Mouse (Mus musculus): ENCODE measurements around the gene Slain1.
"Not testable (repeated sequence)": the region's sequence is repeated elsewhere in the genome, so short reads cannot be mapped to it uniquely, and the experiment has no call there.

The Slain1 gene

DNA sequence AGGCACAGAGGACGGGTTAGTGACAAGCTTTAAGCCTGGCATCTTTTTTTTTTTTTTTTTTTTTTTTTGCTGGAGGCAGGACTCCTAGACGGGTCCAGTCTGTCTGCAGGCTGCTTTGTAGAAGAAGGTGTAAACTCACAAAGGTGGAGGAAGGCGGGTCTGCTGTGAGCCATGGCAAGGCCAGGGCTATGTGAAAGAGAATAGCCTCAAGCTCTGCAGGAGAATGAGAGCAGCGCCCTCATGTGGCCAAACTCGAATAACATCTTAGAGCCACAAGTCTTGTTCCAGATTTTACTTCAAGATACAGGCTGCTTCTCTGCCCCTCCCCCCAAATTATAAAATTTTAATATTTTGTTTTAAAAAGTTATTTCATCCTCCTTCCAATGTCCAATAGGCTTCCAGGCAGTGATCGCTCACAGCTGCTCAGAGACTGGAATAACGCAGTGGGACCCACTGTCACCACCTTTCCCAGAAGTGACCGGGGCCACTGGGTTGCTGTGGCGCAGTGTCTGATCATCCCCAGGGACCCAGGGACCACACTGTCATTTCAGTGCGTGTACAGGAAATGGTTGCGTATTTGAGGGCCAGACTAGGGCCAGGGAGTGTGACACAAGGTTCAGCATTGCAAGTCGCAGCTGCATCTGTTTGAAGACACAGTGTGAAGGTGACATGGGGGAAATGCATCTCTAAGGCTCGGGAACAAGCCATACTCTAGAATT lies 70.8 kb downstream of the Slain1 start:
- DNase-seq (ENCODE audit: low read depth) = peak; percentile 88

DNA sequence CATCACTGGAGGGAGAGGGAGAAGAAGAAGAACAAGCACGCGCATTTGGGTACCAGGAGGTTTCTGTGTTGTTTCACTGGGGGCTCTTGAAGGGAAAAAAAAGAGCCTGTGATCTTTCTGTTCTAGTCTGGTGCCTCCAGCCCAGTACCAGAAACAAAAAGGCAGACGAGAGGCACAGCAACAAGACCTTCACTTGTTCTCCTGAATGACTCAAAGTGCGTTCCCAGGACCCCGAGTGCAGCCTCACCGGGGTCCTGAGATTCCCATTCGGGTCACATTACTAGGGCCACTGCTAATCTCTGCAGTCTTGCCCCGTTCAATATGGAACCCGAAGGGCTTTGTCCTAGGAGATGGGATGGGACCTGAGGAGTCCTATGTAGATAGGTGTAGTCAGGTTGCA lies 73.3 kb downstream of the Slain1 start:
- no peak for DNase-seq (ENCODE audit: low read depth)

DNA sequence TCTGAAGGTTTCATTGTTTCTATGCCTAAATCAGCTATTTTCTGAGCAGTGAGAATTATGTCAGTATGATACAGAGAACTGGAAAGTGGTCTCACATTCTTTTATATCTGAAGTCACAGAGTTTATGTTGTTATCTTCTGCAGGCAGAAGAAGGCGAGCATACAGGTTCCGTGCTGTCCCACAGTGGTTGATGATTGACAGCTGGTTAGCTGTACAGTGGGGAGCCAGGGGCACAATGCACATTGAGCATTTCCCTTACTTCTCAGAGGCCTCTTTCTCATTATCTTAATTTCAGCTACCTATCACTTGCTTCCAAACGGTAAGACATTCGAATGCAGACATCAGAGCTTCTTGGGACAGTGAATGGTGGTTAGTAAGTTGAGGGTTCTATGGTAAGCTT lies 73.8 kb downstream of the Slain1 start:
- no peak for DNase-seq (ENCODE audit: low read depth)

DNA sequence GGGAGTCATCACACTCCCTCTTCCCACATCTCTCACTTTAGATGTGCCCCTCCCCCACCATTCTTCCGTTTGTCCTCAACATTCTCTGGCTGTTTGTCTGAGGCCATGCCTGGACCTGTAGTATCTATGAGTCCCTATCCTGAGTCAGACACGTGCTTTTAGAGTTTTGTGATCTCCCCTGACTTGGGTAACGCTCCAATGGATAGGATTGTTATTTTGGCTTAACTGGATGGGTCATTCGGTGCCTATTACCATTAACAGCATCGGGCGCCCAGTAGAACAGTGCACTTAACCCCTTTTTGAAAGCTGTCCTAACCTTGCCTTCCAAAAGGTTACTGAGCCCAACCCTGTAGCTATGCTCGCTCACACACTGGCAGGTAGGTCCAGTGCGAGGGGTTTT lies 78.5 kb downstream of the Slain1 start:
- DNase-seq (ENCODE audit: low read depth) = no peak

DNA sequence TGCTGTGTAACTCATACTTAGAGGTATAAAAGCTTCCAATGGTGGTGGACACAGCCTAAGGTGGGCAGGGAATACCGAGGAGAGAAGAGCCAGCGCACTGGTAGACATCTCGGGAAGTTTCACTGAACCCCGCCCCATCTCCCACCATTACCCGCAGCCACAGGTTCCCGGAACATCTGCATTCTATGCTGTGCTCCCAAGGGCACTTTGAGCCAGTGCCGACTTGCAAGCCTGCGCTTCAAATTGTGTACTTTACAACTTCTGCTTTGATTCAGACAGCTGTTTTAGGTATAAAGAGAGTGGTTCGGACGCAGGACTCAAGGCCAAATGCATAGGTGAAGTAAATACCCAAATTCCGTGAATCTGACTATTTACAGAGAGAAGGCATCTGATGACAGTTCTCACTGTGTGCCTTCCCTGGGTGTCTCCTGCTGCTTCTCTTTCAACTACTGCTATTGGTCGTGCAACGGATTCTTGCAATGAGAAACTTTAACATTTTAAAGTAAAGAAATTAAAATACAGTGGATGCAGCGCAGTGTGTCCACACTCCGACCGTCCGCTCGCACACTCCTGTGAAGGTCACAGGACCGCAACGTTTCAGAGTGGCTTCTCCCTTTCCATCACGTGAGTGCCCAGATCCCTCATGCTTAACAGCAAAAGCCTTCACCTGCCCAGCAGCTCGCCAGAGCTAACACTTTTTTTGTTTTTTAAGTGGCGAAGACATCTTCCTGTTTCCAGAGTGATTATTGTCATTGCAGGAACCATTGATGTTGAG lies 79.1 kb downstream of the Slain1 start:
- DNase-seq (ENCODE audit: low read depth) = no peak

DNA sequence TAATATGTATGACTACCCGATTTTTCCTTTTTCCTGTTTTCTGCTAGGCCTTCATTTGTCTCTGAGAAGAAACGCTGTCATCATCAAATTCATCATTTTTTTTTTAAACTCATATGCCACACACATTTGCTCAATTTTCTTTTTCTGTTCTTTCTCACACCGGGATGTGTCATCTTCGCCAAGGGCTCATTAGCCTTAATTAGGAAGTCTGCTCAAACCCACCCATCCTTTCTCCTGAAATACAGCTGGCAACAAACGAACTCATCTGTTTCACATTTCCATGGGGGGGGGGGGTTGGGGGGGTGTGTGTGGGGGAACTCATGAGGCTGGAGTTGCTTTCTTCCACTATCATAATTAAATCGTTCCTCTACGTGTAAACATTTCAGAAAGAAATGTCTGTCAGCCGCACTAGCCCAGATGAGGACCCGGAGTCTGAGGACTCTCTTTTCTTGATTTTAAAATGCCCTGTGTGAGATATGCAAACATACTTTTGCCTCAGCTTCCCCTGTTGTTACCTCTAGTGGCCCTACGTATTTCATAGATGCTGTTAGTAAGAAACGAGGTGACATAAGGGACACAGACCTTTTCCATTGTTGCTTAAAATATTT lies 79.8 kb downstream of the Slain1 start:
- no peak for DNase-seq (ENCODE audit: low read depth)

DNA sequence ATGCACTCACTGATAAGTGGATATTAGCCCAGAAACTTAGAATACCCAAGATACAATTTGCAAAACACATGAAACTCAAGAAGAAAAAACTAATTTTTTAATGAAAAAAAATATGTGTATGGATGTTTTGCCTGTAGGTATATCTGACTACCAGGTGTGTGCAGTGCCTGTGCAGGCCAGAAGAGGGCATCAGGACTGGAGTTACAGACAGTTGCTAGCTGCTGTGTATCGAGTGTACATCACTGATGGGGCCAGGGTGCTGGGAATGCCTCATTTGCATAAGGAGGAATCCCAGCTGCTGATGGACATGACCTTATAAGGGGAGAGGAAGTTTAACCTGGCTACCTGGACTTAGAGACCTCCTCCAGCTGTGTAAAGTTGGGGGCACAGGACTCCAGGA lies 82.6 kb downstream of the Slain1 start:
- DNase-seq (ENCODE audit: low read depth) = peak; percentile 29

DNA sequence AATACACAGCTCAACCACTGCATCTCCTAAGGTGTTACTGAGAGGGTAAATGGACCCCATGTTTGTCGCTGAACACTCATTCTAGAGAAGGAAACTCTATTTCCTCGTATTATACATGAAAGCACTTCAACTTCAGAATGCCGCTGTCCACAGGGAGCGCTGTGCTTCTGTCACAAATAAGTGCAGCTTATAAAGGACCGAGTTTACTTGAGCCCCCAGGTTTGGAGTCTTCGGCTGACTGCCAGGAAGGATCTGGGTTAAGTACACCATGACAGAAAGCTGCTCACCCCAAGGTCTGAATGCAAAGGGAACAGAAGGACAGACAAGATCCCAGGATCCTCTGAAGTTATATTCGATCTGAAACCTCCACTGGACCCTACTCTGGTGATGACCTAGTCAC lies 91.2 kb downstream of the Slain1 start:
- DNase-seq (ENCODE audit: low read depth) = no peak

DNA sequence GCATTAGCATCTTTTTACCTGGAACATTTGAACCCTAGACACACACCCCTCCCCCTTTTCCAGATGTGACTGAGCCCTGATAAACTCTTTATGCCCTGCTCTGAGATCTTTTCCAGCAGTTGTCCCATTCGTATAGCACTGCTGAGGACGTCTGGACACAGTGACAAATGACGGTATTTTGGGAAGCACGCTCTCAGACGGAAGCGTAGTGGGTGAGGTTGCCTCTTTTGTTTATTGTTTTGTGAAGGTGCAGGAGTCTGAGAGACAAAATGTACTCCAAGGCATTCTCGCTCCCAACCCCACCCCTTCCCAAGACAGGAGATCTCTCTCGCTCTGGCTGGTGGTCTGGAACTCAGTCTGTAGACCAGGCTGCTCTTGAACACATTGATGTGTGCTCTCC lies 92.1 kb downstream of the Slain1 start:
- DNase-seq (ENCODE audit: low read depth) = no peak

DNA sequence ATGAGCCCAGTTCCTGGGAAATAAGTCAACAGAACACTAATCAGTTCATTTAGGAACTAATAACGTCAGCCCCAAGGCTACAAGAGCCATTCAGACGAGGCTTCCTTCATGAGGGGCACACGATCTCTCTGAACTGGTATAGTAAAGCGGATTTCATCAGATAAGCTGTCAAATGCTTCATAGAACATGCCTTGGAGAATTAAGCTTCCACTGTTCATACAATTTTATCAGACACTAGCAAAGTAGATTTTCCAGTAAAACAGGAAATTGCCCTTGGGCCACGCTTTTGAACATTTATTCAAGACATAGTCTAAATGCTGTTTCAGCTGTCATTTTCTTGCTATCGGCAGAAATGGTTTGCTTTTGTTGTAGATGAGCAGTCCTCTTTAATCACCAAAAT lies 97.3 kb downstream of the Slain1 start:
- peak; percentile 42 for DNase-seq (ENCODE audit: low read depth)

DNA sequence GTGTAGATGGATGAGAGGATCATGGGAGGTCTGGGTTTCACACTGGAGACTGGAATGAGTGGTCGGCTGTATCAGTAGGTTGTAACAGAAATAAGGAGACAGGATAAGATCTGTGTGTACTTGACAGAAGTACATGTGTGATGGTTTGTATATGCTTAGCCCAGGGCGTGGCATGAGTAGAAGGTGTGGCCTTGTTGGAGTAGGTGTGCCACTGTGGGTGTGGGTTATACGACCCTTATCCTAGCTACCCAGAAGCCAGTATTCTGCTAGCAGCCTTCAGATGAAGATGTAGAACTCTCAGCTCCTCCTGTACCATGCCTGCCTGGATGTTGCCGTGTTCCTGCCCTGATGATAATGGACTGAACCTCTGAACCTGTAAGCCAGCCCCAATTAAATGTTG lies 100.6 kb downstream of the Slain1 start:
- not testable (repeated sequence) for DNase-seq (ENCODE audit: low read depth)

DNA sequence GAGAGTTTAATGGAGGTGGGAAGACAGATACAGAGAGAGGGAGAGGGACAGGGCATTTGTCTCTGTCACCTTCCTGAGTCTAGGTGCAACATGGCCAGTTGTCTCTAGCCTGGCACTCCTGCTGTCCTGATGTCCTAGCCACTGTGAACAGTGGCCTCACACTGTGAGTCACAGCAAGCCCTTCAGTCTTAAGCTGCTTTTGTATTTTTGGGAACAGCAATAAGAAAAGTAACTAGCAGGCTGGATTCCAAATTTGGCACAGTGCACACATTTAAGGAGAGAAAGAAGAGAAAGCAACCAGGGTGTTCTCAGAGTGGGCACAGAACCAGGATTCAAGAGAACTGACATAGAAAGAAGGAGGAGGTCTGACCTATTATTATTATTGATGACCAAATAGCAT lies 101.4 kb downstream of the Slain1 start:
- DNase-seq (ENCODE audit: low read depth) = no peak

DNA sequence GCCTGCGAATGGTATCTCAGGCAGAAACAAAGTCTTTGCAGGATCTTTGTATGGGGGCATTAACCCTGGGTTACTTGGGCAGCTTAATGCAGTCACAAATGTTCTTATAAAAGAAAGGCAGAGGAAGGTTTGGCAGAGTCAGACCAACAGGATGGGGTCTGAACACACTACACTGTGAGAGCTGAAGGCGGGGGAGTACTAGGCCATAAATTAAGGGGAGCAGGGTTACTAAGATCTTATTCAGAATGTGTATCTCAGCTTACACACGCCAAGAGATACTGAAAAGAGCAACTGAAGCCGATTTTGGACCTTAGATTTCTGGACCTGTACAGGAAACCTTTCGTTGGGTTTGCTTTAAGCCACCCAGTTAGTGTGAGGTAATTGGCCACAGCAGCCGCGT lies 102.7 kb downstream of the Slain1 start:
- DNase-seq (ENCODE audit: low read depth) = no peak

DNA sequence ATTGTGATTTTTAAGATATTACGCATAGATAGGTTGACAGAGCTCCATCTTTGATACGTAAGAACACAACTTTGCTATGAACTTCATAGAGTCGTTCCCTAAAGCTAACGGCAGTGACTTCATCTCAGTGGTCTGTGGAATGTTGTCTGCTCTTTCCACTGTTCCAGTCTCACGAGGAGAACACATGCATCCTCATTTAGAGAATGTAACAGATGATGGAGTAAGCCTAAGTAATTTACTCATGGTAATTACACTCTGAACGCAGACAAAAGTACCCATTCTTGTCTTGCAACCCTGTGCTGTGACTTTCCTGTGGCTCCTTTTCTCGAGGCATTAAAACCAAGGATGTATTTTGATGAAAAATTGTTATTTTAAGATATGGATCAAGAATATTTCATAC lies 104.0 kb downstream of the Slain1 start:
- no peak for DNase-seq (ENCODE audit: low read depth)

DNA sequence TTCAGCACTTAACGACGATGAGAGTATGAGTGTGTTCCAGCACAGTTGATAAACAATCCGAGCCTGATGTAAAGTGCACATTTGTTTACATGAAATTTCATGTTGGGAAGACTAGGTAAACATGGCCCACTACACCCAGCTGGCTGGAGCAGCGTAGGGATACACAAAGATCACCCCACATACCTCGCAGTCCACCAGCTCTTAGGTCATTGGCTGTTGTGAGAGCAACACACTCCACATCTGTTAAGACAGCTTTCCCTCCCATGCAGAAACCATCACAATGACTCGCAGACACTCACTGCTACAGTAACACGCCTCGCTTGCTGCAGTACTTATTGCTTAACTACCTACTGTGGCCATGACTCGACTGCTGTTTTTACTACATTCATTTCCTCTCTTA lies 104.4 kb downstream of the Slain1 start:
- DNase-seq (ENCODE audit: low read depth) = peak; percentile 41
